Mouse (Mus musculus): Measurements from ENCODE around the gene Anapc13. TPM values are rescaled to one million over a fixed set of nuclear protein-coding genes. Genes with fewer than 3 reads are reported as not detected.

Gene Anapc13
- total RNA-seq, 2 experiments from 2014 or later = 186 to 188 TPM

Other genes with a start within 250 kb of the Anapc13 start
- 100 to 1,000 TPM in 1 of 2 experiments, 10 to 100 TPM in 1; 75.2 to 114 TPM for gene Ky, start 120.5 kb upstream of the Anapc13 start, total RNA-seq (2021)
- gene Cep63, start 238 bp downstream of the Anapc13 start, total RNA-seq (2021) = 10 to 100 TPM; 19.1 to 22.4 TPM
- 10 to 100 TPM; 13.6 to 20.3 TPM for gene Amotl2, start 90.4 kb downstream of the Anapc13 start, total RNA-seq (2021)
- gene Ryk, start 208.6 kb downstream of the Anapc13 start, total RNA-seq (2021) = 10 to 100 TPM; 38.9 to 45.1 TPM

Measured in gastrocnemius, postnatal 25 days (tissue).